Mouse (Mus musculus) midbrain, embryonic 12.5 days (tissue): ENCODE measurements around the gene Cdc34. TPM values are rescaled to one million over a fixed set of nuclear protein-coding genes. Genes with fewer than 3 reads are reported as not detected.

Experiments
- ATAC-seq: fragments of 200-750 bp; cut with Nextera tagmentation; 2 replicates; pipeline ENCODE4 v1.8.0; 2017; ENCODE audit warnings: low read depth, moderate TSS enrichment, moderate library complexity; ENCODE audit not compliant: low FRiP score
- H3K27ac ChIP-seq: fragments of 300-500 bp; sonication (generic); replicated peaks from 2 replicates; pipeline ENCODE4 v1.5.1; 2016; ENCODE audit warnings: mild to moderate bottlenecking
- H3K27me3 ChIP-seq: fragments of 300-500 bp; sonication (generic); 2 replicates; pipeline ENCODE4 v1.6.1; 2016; ENCODE audit warnings: mild to moderate bottlenecking
- H3K36me3 ChIP-seq: fragments of 300-500 bp; sonication (generic); 2 replicates; pipeline ENCODE4 v1.6.1; 2016
- H3K4me1 ChIP-seq: fragments of 300-500 bp; sonication (generic); 2 replicates; pipeline ENCODE4 v1.6.1; 2016
- H3K4me2 ChIP-seq: fragments of 300-500 bp; sonication (generic); replicated peaks from 2 replicates; pipeline ENCODE4 v1.6.1; 2016; ENCODE audit warnings: mild to moderate bottlenecking, moderate library complexity
- H3K4me3 ChIP-seq: fragments of 300-500 bp; sonication (generic); 2 replicates; pipeline ENCODE4 v1.5.1; 2016; ENCODE audit warnings: mild to moderate bottlenecking
- H3K9ac ChIP-seq: fragments of 300-500 bp; sonication (generic); replicated peaks from 2 replicates; pipeline ENCODE4 v1.6.1; 2016; ENCODE audit warnings: mild to moderate bottlenecking, moderate library complexity
- H3K9me3 ChIP-seq: fragments of 300-500 bp; sonication (generic); 2 replicates; pipeline ENCODE4 v1.6.1; 2016; ENCODE audit warnings: mild to moderate bottlenecking
- WGBS: fragments of 180-500 bp; shearing (Covaris S2); methylation state at CpG from one replicate; pipeline ENCODE4 v1.1.7; 2016; 5-methylcytosine and 5-hydroxymethylcytosine counted together
- polyA plus RNA-seq: library from polyadenylated mRNA; unstranded; fragments of >200 nt; fragmentation: Nextera tagmentation; extraction: Ambion mirVana; gene quantifications from 2 replicates; pipeline ENCODE4 v1.2.1, GENCODE M21; 2016

The Cdc34 gene
- polyA plus RNA-seq, 1 experiment from 2014 or later: 156 TPM

DNA sequence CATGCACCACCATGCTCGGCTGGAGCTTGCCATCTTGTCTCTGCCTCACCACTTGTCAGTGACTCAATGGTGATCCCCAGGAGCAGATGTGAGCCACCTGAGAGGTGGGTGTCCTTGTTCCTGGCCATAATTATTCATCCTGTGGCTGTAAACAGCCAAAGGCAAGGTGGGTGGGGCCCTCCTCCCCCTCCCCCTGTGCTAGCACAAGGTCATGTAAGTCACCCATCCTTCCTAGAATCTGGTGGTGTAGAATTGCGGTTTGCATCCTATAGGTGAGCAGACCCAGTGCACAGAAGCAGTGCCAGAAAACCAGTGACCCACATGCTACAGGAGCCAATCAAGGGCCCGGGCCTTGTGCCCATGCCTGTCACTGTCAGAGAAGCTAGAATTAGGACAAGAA, 8.9 kb upstream of the Cdc34 start:
- H3K9ac ChIP-seq: no peak overlapping the region
- H3K27ac ChIP-seq: no peak overlapping the region
- peaks cover 22% of the 10 kb centered on the region for H3K36me3 ChIP-seq
- H3K9me3 ChIP-seq: no peaks in the 10 kb centered on the region
- ATAC-seq: no peak
- no peak overlapping the region for H3K4me2 ChIP-seq
- no peaks in the 10 kb centered on the region for H3K27me3 ChIP-seq
- no peak overlapping the region for H3K4me3 ChIP-seq
- 93% methylated on average over 3 of the region's 3 CpGs for WGBS
- H3K4me1 ChIP-seq: peaks cover 20% of the 10 kb centered on the region

DNA sequence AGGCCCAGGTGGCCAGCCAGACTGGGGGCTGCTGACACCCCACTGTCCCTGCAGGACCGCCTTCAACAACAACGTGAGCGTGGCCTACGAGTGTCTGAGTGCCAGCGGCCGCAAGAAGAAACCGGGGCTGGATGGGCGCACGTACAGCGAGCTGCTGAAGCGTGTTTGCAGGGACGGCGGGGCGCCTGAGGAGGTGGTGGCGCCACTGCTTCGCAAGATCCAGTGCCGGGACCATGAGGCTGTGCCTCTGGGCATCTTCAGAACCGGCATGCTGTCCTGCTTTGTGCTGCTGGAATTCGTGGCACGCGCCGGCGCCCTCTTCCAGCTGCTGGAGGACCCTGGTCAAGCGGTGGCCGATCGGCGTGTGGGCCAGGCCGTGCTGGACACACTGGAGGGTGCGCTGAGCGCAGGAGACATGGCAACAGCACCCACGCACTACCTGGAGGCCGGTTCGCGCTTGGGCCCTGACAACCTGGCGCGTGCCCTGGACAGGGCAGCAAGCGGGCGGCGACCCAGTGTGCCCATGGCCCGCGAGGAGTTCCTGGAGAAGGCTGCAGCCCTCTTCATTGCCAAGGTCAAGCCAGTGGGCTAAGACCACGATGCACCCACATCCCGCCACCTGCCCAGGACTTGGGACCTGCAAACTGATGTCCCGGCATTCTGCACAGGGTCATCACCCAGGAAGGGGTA, 6.5 kb upstream of the Cdc34 start:
- Histone ChIP-seq H3K4me3 (0 out of 2 replicates have a peak overlapping the region, but pooled peaks have one; percentile 1), H3K36me3 (peaks cover 22% of the 10 kb centered on the region), H3K9ac (no peak overlapping the region), H3K4me1 (peaks cover 9% of the 10 kb centered on the region), H3K27me3 (peaks cover 3% of the 10 kb centered on the region; the same call in 1 of the 2 replicates), H3K27ac (no peak overlapping the region), H3K9me3 (no peaks in the 10 kb centered on the region), H3K4me2 (no peak overlapping the region)
- no peak for ATAC-seq
- 55% methylated on average over 44 of the region's 44 CpGs for WGBS

DNA sequence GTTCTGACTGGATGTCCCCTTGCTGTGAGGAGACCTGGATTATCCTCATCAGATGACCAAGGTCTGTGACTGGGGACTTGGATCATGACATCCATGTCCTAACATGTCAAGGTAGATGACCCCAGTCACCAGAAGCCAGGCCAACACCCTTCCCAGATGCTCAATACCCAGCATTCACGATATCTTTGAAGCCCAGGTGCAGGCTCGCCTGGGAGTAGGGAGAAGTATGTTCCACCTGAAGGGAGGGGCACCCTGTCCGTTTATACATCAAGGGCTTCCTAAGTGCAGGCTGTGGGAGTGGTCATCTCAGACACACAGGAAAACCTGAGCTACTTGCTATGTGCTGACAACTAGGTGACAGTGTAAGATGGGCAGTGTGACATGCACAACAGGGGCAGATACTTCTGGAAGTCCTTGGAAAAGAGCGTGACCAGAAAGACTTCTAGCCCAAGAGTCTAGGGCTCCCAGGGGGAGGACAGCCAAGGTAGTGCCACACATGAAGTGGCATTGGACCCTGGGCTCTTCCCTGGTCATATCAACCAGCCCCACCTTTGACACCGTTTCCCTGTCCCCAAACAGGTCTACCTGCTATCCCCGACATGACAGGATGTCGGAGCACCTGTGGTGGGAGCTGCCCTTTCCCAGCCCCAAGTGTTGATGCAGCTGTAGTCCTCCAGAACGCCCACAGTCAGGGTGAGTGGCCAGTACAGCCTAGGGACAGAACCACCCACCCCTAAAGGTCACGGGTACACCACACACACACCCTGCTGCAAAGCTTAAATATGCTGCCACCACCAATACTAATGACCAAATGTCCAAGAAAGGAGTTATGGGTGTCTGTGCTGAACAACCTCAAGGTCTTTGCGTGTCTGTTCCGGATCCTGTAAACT, 1.1 kb upstream of the Cdc34 start:
- ATAC-seq: peak; percentile 56
- peak overlapping the region; percentile 41; the same call in 1 of the 2 replicates for H3K9ac ChIP-seq

DNA sequence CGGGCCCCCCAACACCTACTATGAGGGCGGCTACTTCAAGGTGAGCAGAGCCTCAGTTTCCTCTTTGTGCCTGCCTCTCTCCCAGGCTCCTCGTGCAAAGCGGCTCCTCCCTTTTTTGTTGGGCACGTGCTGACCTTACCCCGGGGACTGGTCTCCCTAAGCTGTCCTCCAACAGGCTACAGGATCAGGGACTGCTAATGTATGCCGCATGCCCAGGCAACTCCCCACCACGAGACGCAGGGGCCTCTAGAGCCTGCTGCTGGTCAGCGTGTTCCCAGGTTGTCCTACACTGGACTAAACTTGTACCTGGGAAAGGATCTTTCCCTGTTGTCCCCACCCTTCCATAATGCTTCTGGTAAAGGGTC, 538 bp downstream of the Cdc34 start:
- peak; percentile 2 for ATAC-seq
- peak overlapping the region; percentile 83 for H3K4me2 ChIP-seq
- no peaks in the 10 kb centered on the region for H3K9me3 ChIP-seq
- H3K27ac ChIP-seq: peak overlapping the region; percentile 83
- H3K36me3 ChIP-seq: peaks cover 35% of the 10 kb centered on the region
- 0% methylated on average over 10 of the region's 10 CpGs for WGBS
- peak overlapping the region; percentile 92 for H3K4me3 ChIP-seq
- H3K9ac ChIP-seq: peak overlapping the region; percentile 87
- peaks cover 3% of the 10 kb centered on the region; the same call in 1 of the 2 replicates for H3K27me3 ChIP-seq
- peaks cover 23% of the 10 kb centered on the region for H3K4me1 ChIP-seq

More for the DNA sequence above, 1.1 kb upstream of the Cdc34 start:
- H3K4me3 ChIP-seq: peak overlapping the region; percentile 92
- H3K27ac ChIP-seq: peak overlapping the region; percentile 83
- peaks cover 29% of the 10 kb centered on the region for H3K36me3 ChIP-seq
- WGBS: 41% methylated on average over 11 of the region's 11 CpGs
- H3K4me1 ChIP-seq: peaks cover 23% of the 10 kb centered on the region
- H3K27me3 ChIP-seq: peaks cover 3% of the 10 kb centered on the region; the same call in 1 of the 2 replicates
- peak overlapping the region; percentile 83 for H3K4me2 ChIP-seq
- no peaks in the 10 kb centered on the region for H3K9me3 ChIP-seq

DNA sequence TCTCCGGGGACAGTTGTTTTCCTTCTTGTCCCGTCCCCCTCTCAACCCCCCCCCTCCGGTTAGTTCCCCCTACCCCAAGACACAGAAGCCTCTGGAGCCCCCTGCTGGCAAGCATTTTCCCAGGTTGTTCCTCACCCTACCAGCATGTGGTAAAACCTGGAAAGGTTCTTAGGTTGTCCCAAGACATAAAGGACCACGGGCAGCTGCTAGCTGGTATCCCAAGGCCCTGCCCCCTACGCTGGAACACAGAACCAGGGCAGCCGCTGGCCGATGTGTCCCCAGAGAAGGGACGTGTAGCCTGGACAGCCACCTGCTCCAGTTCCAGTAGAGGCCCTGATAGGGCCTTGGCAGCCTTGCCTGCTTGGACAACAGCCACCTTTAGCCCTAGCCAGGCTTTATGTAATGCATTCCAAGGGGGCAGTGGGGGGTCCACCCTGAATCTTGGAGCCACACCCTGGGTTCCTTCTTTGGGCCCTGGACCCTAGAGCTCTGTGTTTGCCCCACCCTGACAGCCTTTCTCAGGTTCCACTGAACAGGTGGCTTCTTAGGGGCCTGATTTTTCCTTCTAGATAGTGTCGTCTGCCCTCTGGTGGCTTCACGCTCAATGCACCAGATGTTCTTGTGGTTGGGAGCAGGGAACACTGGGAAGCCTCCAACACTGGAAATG, 1.1 kb downstream of the Cdc34 start:
- no peak for ATAC-seq
- peaks cover 3% of the 10 kb centered on the region; the same call in 1 of the 2 replicates for H3K27me3 ChIP-seq
- no peaks in the 10 kb centered on the region for H3K9me3 ChIP-seq
- WGBS: 7% methylated on average over 10 of the region's 10 CpGs
- H3K9ac ChIP-seq: peak overlapping the region; percentile 87
- H3K4me2 ChIP-seq: peak overlapping the region; percentile 83
- H3K27ac ChIP-seq: no peak overlapping the region
- peak overlapping the region; percentile 92 for H3K4me3 ChIP-seq
- peaks cover 40% of the 10 kb centered on the region for H3K36me3 ChIP-seq
- H3K4me1 ChIP-seq: peaks cover 23% of the 10 kb centered on the region

DNA sequence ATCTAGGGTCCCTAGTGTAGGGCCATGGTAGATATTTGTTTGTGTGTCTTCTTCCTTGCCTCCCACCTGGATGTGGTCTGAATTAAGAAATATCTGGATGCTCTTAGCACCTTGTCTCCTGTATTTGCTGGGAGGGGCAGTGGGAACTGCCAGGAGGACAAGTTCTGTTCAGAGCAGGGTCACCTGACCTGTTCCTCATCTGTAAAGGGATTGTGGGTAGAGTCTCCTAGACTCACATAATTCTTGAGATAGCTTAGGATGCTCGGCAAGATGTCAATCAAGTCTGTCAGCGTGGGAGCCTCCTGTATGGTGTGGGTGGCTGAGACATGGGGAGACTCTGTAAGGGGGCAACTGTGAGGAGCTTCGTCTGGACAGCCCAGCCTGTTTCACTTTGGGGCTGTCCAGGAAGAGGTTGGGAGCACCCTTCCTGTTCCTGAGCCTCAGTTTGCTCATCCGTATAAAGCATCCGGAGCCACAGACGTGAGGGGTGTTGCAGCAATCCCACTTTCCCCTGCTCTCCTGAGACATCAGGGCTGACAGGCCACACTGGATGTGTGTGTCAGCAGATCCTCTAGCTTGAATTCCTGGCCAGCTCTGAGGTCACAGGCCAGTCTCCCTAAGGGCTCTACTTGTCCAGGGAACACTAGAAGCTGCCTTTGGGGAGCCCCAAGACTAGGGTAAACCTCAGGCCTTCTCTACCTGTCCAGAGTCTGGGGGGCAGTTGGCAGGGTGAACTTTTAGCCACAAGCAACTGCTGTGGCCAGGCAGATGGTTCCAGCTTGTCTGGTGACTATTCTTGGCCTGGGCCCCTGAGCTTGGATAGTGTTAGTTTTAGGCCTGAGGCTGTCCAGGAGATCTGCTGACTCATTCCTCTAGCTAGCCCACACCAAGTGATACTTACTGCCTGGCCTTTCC, 2.0 kb downstream of the Cdc34 start:
- Histone ChIP-seq H3K27me3 (peaks cover 3% of the 10 kb centered on the region; the same call in 1 of the 2 replicates), H3K4me2 (peak overlapping the region; percentile 83), H3K27ac (no peak overlapping the region), H3K36me3 (peaks cover 50% of the 10 kb centered on the region), H3K9me3 (no peaks in the 10 kb centered on the region), H3K4me1 (peaks cover 23% of the 10 kb centered on the region), H3K4me3 (peak overlapping the region; percentile 92), H3K9ac (peak overlapping the region; percentile 87; the same call in 1 of the 2 replicates)
- WGBS: 87% methylated on average over 6 of the region's 6 CpGs
- ATAC-seq: no peak

DNA sequence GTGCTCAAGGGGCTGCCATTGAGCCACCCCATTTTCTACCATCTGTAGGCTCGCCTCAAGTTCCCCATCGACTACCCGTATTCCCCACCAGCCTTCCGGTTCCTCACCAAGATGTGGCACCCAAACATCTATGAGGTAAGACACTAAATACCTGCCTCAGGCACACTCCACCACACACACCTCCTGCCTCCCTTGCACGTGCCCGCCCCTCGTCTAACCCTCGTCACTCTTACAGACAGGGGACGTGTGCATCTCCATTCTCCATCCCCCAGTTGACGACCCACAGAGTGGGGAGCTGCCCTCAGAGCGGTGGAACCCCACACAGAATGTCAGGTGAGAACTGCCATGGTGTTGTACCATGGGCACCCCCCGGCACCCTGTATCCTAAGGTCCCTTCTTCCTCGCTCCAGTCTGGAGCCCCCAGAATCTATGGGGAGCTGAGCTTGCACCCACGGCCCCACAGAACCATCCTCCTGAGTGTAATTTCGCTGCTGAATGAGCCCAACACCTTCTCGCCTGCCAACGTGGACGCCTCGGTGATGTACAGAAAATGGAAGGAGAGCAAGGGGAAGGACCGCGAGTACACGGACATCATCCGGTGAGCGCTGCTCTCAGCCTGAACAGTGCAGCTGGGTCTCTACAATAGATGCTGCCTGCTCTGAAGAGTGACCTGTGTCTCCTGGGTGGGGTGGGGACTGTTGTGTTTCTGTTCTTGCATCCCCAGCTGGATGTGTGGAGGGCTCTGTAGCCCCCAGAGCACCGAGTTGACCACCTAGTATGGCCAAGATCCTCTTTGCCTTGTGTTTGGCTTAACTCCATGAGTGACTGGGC, 3.0 kb downstream of the Cdc34 start:
- 91% methylated on average over 25 of the region's 25 CpGs for WGBS
- Histone ChIP-seq H3K9me3 (no peaks in the 10 kb centered on the region), H3K4me1 (peaks cover 23% of the 10 kb centered on the region), H3K27me3 (0 out of 2 replicates have a peak, but pooled peaks cover 3% of the 10 kb centered on the region), H3K4me2 (no peak overlapping the region), H3K36me3 (peaks cover 55% of the 10 kb centered on the region), H3K27ac (no peak overlapping the region), H3K9ac (no peak overlapping the region), H3K4me3 (0 out of 2 replicates have a peak overlapping the region, but pooled peaks have one; percentile 1)
- ATAC-seq: no peak

DNA sequence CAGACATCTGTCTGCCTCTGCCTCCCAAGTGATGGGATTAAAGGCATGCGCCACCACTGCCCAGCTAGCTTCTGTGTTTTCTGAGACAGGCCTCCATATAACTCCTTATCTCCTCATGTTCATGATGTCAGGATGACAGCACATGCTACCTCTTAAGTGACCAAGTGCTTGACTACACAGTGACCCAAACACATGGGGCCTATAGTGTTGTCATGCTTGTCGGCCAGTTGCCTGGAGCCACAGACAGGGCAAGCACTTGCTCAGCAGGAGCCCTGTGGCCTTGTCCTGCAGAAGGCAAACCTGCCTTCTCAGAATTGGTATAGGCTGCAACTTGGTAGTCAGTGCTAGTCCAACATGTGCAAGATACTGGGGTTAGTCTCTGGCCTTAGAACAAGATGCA, 4.2 kb downstream of the Cdc34 start:
- no peak overlapping the region for H3K9ac ChIP-seq
- H3K27ac ChIP-seq: no peak overlapping the region
- WGBS: 93% methylated on average over 2 of the region's 2 CpGs
- H3K4me1 ChIP-seq: peaks cover 18% of the 10 kb centered on the region
- H3K4me2 ChIP-seq: no peak overlapping the region
- H3K4me3 ChIP-seq: no peak overlapping the region
- H3K36me3 ChIP-seq: peaks cover 55% of the 10 kb centered on the region
- H3K9me3 ChIP-seq: no peaks in the 10 kb centered on the region
- no peak for ATAC-seq
- H3K27me3 ChIP-seq: no peaks in the 10 kb centered on the region

DNA sequence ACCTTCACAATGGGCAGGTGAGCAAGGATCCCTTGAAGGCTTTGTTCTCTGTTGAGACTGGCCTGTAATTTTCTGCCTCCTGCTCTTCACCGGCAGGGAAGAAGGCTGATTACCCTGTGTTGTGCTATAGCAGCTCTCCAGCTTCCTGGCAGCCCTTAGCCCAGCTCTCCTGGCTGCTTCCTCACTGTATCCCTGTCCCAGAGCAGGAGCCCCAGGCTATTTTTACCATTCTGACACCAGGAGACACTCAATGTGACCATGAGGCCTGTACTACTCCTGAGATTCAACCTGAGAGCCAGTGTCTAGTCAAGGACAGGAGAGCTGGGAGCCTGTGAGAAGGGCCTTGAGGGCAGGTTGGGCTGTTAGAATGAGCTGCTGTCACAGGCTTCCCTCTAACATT, 4.7 kb downstream of the Cdc34 start:
- no peaks in the 10 kb centered on the region for H3K9me3 ChIP-seq
- no peaks in the 10 kb centered on the region for H3K27me3 ChIP-seq
- H3K4me3 ChIP-seq: no peak overlapping the region
- ATAC-seq: no peak
- H3K9ac ChIP-seq: no peak overlapping the region
- no peak overlapping the region for H3K4me2 ChIP-seq
- H3K4me1 ChIP-seq: peaks cover 17% of the 10 kb centered on the region
- no peak overlapping the region for H3K27ac ChIP-seq
- WGBS: 85% methylated on average over 1 of the region's 1 CpGs
- H3K36me3 ChIP-seq: peaks cover 55% of the 10 kb centered on the region

DNA sequence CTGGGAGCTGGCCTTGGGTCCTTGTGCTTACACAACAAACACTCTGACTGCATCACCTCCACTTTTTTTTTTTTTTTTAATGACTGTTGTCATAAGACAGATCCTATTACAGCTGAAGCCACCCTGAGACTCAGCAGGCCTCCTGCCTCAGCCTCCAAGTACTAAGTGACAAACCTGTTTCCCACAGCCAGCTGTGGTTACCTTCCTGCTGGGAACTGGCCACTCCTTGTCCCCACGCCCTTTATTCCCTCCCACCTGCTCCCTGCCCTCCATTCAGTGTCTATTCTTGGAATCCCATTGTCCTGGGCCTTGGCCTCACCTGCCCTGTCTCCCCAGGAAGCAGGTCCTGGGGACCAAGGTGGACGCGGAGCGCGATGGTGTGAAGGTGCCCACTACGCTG, 5.5 kb downstream of the Cdc34 start:
- Histone ChIP-seq H3K4me3 (no peak overlapping the region), H3K9me3 (peaks cover 6% of the 10 kb centered on the region; the same call in 1 of the 2 replicates), H3K9ac (no peak overlapping the region), H3K4me1 (peaks cover 17% of the 10 kb centered on the region), H3K4me2 (no peak overlapping the region), H3K27me3 (no peaks in the 10 kb centered on the region), H3K36me3 (peaks cover 55% of the 10 kb centered on the region), H3K27ac (no peak overlapping the region)
- WGBS: 97% methylated on average over 6 of the region's 6 CpGs
- no peak for ATAC-seq
